Mouse (Mus musculus) midbrain, embryonic 15.5 days (tissue): ENCODE results near the gene Arl15. TPM values are rescaled to one million over a fixed set of nuclear protein-coding genes. Genes with fewer than 3 reads are reported as not detected.

Experiments used
- ATAC-seq: fragments of 200-750 bp; cut with Nextera tagmentation; replicated peaks from 2 replicates; pipeline ENCODE4 v1.8.0; 2017; ENCODE audit warnings: moderate TSS enrichment
- H3K27ac ChIP-seq: fragments of 300-500 bp; sonication (generic); 2 replicates; pipeline ENCODE4 v1.5.1; 2015; ENCODE audit warnings: mild to moderate bottlenecking, inconsistent platforms
- H3K27me3 ChIP-seq: fragments of 300-500 bp; sonication (generic); replicated peaks from 2 replicates; pipeline ENCODE4 v1.6.1; 2015; ENCODE audit warnings: inconsistent platforms
- H3K36me3 ChIP-seq: fragments of 300-500 bp; sonication (generic); replicated peaks from 2 replicates; pipeline ENCODE4 v1.6.1; 2015; ENCODE audit warnings: inconsistent platforms
- H3K4me1 ChIP-seq: fragments of 300-500 bp; sonication (generic); 2 replicates; pipeline ENCODE4 v1.6.1; 2015; ENCODE audit warnings: inconsistent platforms
- H3K4me2 ChIP-seq: fragments of 300-500 bp; sonication (generic); 2 replicates; pipeline ENCODE4 v1.6.1; 2015; ENCODE audit warnings: inconsistent platforms, mild to moderate bottlenecking, moderate library complexity
- H3K4me3 ChIP-seq: fragments of 300-500 bp; sonication (generic); 2 replicates; pipeline ENCODE4 v1.5.1; 2015; ENCODE audit warnings: mild to moderate bottlenecking, inconsistent platforms
- H3K9ac ChIP-seq: fragments of 300-500 bp; sonication (generic); 2 replicates; pipeline ENCODE4 v1.6.1; 2015; ENCODE audit warnings: mild to moderate bottlenecking, inconsistent platforms
- H3K9me3 ChIP-seq: fragments of 300-500 bp; sonication (generic); 2 replicates; pipeline ENCODE4 v1.6.1; 2016; ENCODE audit warnings: inconsistent platforms
- WGBS: fragments of 180-500 bp; shearing (Covaris S2); methylation state at CpG from one replicate; pipeline ENCODE4 v1.1.7; 2015; ENCODE audit warnings: mixed read lengths; 5-methylcytosine and 5-hydroxymethylcytosine counted together
- polyA plus RNA-seq: library from polyadenylated mRNA; unstranded; fragments of >200 nt; fragmentation: Nextera tagmentation; extraction: Ambion mirVana; gene quantifications from 2 replicates; pipeline ENCODE4 v1.2.1, GENCODE M21; 2015

Arl15 gene
- polyA plus RNA-seq, 1 experiment from 2014 or later: 18.5 TPM

GRCm38 (mm10) chr13:114026306-114026705, 232.0 kb downstream of the Arl15 start:
- ATAC-seq: no peak
- Histone ChIP-seq H3K27me3 (no peaks in the 10 kb centered on the region), H3K9me3 (no peaks in the 10 kb centered on the region), H3K4me1 (no peaks in the 10 kb centered on the region), H3K4me3 (no peak overlapping the region), H3K9ac (no peak overlapping the region), H3K36me3 (no peaks in the 10 kb centered on the region), H3K4me2 (no peak overlapping the region), H3K27ac (no peak overlapping the region)
- 79% methylated on average over 6 of the region's 6 CpGs for WGBS

- H3K9ac ChIP-seq: no peak overlapping the region
- no peak for ATAC-seq
- no peak overlapping the region for H3K4me2 ChIP-seq
- no peaks in the 10 kb centered on the region for H3K27me3 ChIP-seq
- H3K4me1 ChIP-seq: no peaks in the 10 kb centered on the region
- H3K36me3 ChIP-seq: no peaks in the 10 kb centered on the region
- no peak overlapping the region for H3K27ac ChIP-seq
- H3K4me3 ChIP-seq: no peak overlapping the region
- no peaks in the 10 kb centered on the region for H3K9me3 ChIP-seq
- WGBS: 90% methylated on average over 7 of the region's 7 CpGs
Observed at GRCm38 (mm10) chr13:114026751-114027150, 232.4 kb downstream of the Arl15 start.

- Histone ChIP-seq H3K9me3 (no peaks in the 10 kb centered on the region), H3K4me1 (0 out of 2 replicates have a peak, but pooled peaks cover 3% of the 10 kb centered on the region), H3K27ac (no peak overlapping the region), H3K27me3 (no peaks in the 10 kb centered on the region), H3K36me3 (no peaks in the 10 kb centered on the region), H3K4me2 (no peak overlapping the region), H3K9ac (no peak overlapping the region), H3K4me3 (no peak overlapping the region)
- WGBS: 45% methylated on average over 10 of the region's 10 CpGs
- ATAC-seq: no peak
Observed at GRCm38 (mm10) chr13:114048071-114048470, 253.8 kb downstream of the Arl15 start.

GRCm38 (mm10) chr13:114048688-114049087, 254.4 kb downstream of the Arl15 start:
- no peaks in the 10 kb centered on the region for H3K27me3 ChIP-seq
- no peak overlapping the region for H3K4me2 ChIP-seq
- 0 out of 2 replicates have a peak, but pooled peaks cover 3% of the 10 kb centered on the region for H3K4me1 ChIP-seq
- no peak overlapping the region for H3K27ac ChIP-seq
- H3K36me3 ChIP-seq: no peaks in the 10 kb centered on the region
- no peaks in the 10 kb centered on the region for H3K9me3 ChIP-seq
- no peak for ATAC-seq
- no peak overlapping the region for H3K4me3 ChIP-seq
- no peak overlapping the region for H3K9ac ChIP-seq
- WGBS: 25% methylated on average over 3 of the region's 3 CpGs

- no peaks in the 10 kb centered on the region for H3K9me3 ChIP-seq
- H3K4me3 ChIP-seq: no peak overlapping the region
- WGBS: 11% methylated on average over 9 of the region's 9 CpGs
- no peaks in the 10 kb centered on the region for H3K27me3 ChIP-seq
- no peak for ATAC-seq
- H3K4me1 ChIP-seq: 0 out of 2 replicates have a peak, but pooled peaks cover 3% of the 10 kb centered on the region
- no peak overlapping the region for H3K27ac ChIP-seq
- H3K36me3 ChIP-seq: no peaks in the 10 kb centered on the region
- no peak overlapping the region for H3K4me2 ChIP-seq
- H3K9ac ChIP-seq: no peak overlapping the region
Observed at GRCm38 (mm10) chr13:114051151-114051850, 257.0 kb downstream of the Arl15 start.

- Histone ChIP-seq H3K27me3 (no peaks in the 10 kb centered on the region), H3K4me1 (0 out of 2 replicates have a peak, but pooled peaks cover 3% of the 10 kb centered on the region), H3K36me3 (no peaks in the 10 kb centered on the region), H3K9ac (no peak overlapping the region), H3K4me2 (no peak overlapping the region), H3K27ac (no peak overlapping the region), H3K9me3 (no peaks in the 10 kb centered on the region), H3K4me3 (no peak overlapping the region)
- WGBS: 22% methylated on average over 15 of the region's 15 CpGs
- no peak; the same call in 1 of the 2 replicates for ATAC-seq
Observed at GRCm38 (mm10) chr13:114052426-114053205, 258.3 kb downstream of the Arl15 start.

GRCm38 (mm10) chr13:114053261-114053660, 259.0 kb downstream of the Arl15 start:
- H3K36me3 ChIP-seq: no peaks in the 10 kb centered on the region
- no peak overlapping the region for H3K4me3 ChIP-seq
- H3K27ac ChIP-seq: no peak overlapping the region
- H3K9me3 ChIP-seq: no peaks in the 10 kb centered on the region
- ATAC-seq: no peak
- 0 out of 2 replicates have a peak, but pooled peaks cover 3% of the 10 kb centered on the region for H3K4me1 ChIP-seq
- no peak overlapping the region for H3K9ac ChIP-seq
- H3K4me2 ChIP-seq: no peak overlapping the region
- H3K27me3 ChIP-seq: no peaks in the 10 kb centered on the region
- WGBS: 81% methylated on average over 2 of the region's 2 CpGs

GRCm38 (mm10) chr13:114055686-114056085, 261.4 kb downstream of the Arl15 start:
- ATAC-seq: no peak
- WGBS: 44% methylated on average over 9 of the region's 9 CpGs
- no peaks in the 10 kb centered on the region for H3K9me3 ChIP-seq
- no peak overlapping the region for H3K4me3 ChIP-seq
- no peak overlapping the region for H3K27ac ChIP-seq
- no peak overlapping the region for H3K9ac ChIP-seq
- no peaks in the 10 kb centered on the region for H3K36me3 ChIP-seq
- 0 out of 2 replicates have a peak, but pooled peaks cover 3% of the 10 kb centered on the region for H3K4me1 ChIP-seq
- H3K4me2 ChIP-seq: no peak overlapping the region
- no peaks in the 10 kb centered on the region for H3K27me3 ChIP-seq

GRCm38 (mm10) chr13:114060258-114060657, 266.0 kb downstream of the Arl15 start:
- no peak overlapping the region for H3K27ac ChIP-seq
- no peaks in the 10 kb centered on the region for H3K27me3 ChIP-seq
- H3K4me2 ChIP-seq: no peak overlapping the region
- no peak overlapping the region for H3K9ac ChIP-seq
- 76% methylated on average over 6 of the region's 6 CpGs for WGBS
- no peak overlapping the region for H3K4me3 ChIP-seq
- no peaks in the 10 kb centered on the region for H3K4me1 ChIP-seq
- H3K36me3 ChIP-seq: no peaks in the 10 kb centered on the region
- no peak for ATAC-seq
- H3K9me3 ChIP-seq: no peaks in the 10 kb centered on the region

GRCm38 (mm10) chr13:114061234-114061633, 266.9 kb downstream of the Arl15 start:
- Histone ChIP-seq H3K4me2 (no peak overlapping the region), H3K36me3 (no peaks in the 10 kb centered on the region), H3K9me3 (no peaks in the 10 kb centered on the region), H3K4me3 (no peak overlapping the region), H3K9ac (no peak overlapping the region), H3K27ac (no peak overlapping the region), H3K27me3 (no peaks in the 10 kb centered on the region), H3K4me1 (no peaks in the 10 kb centered on the region)
- WGBS: 92% methylated on average over 7 of the region's 7 CpGs
- ATAC-seq: no peak

- 88% methylated on average over 9 of the region's 9 CpGs for WGBS
- H3K9me3 ChIP-seq: no peaks in the 10 kb centered on the region
- no peak for ATAC-seq
- H3K36me3 ChIP-seq: no peaks in the 10 kb centered on the region
- no peak overlapping the region for H3K9ac ChIP-seq
- H3K4me2 ChIP-seq: no peak overlapping the region
- no peak overlapping the region for H3K4me3 ChIP-seq
- H3K27ac ChIP-seq: no peak overlapping the region
- H3K27me3 ChIP-seq: no peaks in the 10 kb centered on the region
- H3K4me1 ChIP-seq: no peaks in the 10 kb centered on the region
Observed at GRCm38 (mm10) chr13:114064069-114064468, 269.8 kb downstream of the Arl15 start.

- no peak overlapping the region for H3K4me3 ChIP-seq
- ATAC-seq: no peak
- H3K4me1 ChIP-seq: no peaks in the 10 kb centered on the region
- H3K9me3 ChIP-seq: no peaks in the 10 kb centered on the region
- WGBS: 67% methylated on average over 6 of the region's 6 CpGs
- H3K36me3 ChIP-seq: no peaks in the 10 kb centered on the region
- no peak overlapping the region for H3K27ac ChIP-seq
- H3K27me3 ChIP-seq: no peaks in the 10 kb centered on the region
- no peak overlapping the region for H3K9ac ChIP-seq
- H3K4me2 ChIP-seq: no peak overlapping the region
Observed at GRCm38 (mm10) chr13:114065012-114065411, 270.7 kb downstream of the Arl15 start.
